Mouse (Mus musculus): ENCODE data around the gene Asb13.

Asb13 gene

GRCm38 (mm10) chr13:3665308-3665723 lies 31.5 kb downstream of the Asb13 start:
- peak; percentile 90 for DNase-seq

GRCm38 (mm10) chr13:3667288-3667873 lies 33.5 kb downstream of the Asb13 start:
- DNase-seq, result peak; percentile 25

GRCm38 (mm10) chr13:3668068-3668467 lies 34.2 kb downstream of the Asb13 start:
- DNase-seq, result peak; percentile 55

GRCm38 (mm10) chr13:3669611-3670010 lies 35.8 kb downstream of the Asb13 start:
- DNase-seq, result no peak

- peak; percentile 65 for DNase-seq
Measured at GRCm38 (mm10) chr13:3670039-3670438, 36.2 kb downstream of the Asb13 start.

GRCm38 (mm10) chr13:3673151-3673550 lies 39.3 kb downstream of the Asb13 start:
- no peak for DNase-seq

- DNase-seq, result peak; percentile 77
Measured at GRCm38 (mm10) chr13:3673622-3674021, 39.8 kb downstream of the Asb13 start.

GRCm38 (mm10) chr13:3675855-3676254 lies 42.0 kb downstream of the Asb13 start:
- no peak for DNase-seq

- DNase-seq, result no peak
Measured at GRCm38 (mm10) chr13:3679098-3679497, 45.3 kb downstream of the Asb13 start.

GRCm38 (mm10) chr13:3686306-3686705 lies 52.5 kb downstream of the Asb13 start:
- no peak for DNase-seq

- DNase-seq, result peak; percentile 71
Measured at GRCm38 (mm10) chr13:3694599-3695343, 60.9 kb downstream of the Asb13 start.

- no peak for DNase-seq
Measured at GRCm38 (mm10) chr13:3696977-3697735, 63.3 kb downstream of the Asb13 start.

- DNase-seq, result no peak
Measured at GRCm38 (mm10) chr13:3700752-3701151, 66.9 kb downstream of the Asb13 start.

Measured in lung, postnatal 10 days (tissue).